Mouse (Mus musculus) CH12.LX (cell line): ENCODE measurements around the gene Fam24a. TPM values are rescaled to one million over a fixed set of nuclear protein-coding genes. Genes with fewer than 3 reads are reported as not detected.
A peak's percentile ranks its signal among the peaks of the same experiment; 100 is the strongest.

Experiments
- DNase-seq: peaks from one replicate; pipeline ENCODE4 v3.0.0-alpha.2; 2013; ENCODE audit errors: extremely low read depth
- H3K27ac ChIP-seq: 2 replicates; pipeline ENCODE4 v1.5.1; 2012; ENCODE audit warnings: low read depth, mild to moderate bottlenecking, control low read depth, moderate library complexity; ENCODE audit not compliant: insufficient read depth
- H3K27me3 ChIP-seq: replicated peaks from 2 replicates; pipeline ENCODE3; 2012; ENCODE audit warnings: inconsistent platforms
- H3K36me3 ChIP-seq, 2 experiments: replicated peaks in 1 of 2; 2 replicates each; pipeline versions ENCODE3 to v1.6.1; 2012; ENCODE audit warnings: inconsistent platforms in 1 of 2, low read length in 1 of 2, mild to moderate bottlenecking in 1 of 2, mixed read lengths in 1 of 2, moderate library complexity in 1 of 2; ENCODE audit not compliant: control insufficient read depth in 1 of 2, insufficient read depth in 1 of 2
- H3K4me1 ChIP-seq, 2 experiments: 2 replicates each; pipeline ENCODE4 v1.6.1; 2012; ENCODE audit warnings: inconsistent platforms in 1 of 2, moderate library complexity in 1 of 2; ENCODE audit not compliant: insufficient read depth in 2 of 2, control insufficient read depth in 1 of 2
- H3K4me2 ChIP-seq: 2 replicates; pipeline ENCODE4 v1.6.1; 2012; ENCODE audit warnings: low read depth, mild to moderate bottlenecking, control low read depth; ENCODE audit not compliant: poor library complexity, insufficient read depth, severe bottlenecking
- H3K4me3 ChIP-seq, 3 experiments: fragments of 150-350 bp in 1 of 3; sonication (generic) in 1 of 3; replicated peaks in 1 of 3; 2 replicates each; pipeline versions ENCODE3 to v1.5.1; 2011 to 2012; ENCODE audit warnings: low read depth in 2 of 3, low read length in 2 of 3, mild to moderate bottlenecking in 2 of 3, moderate library complexity in 2 of 3, control low read depth in 1 of 3, improper control_type of control experiment in 1 of 3, inconsistent platforms in 1 of 3, mixed read lengths in 1 of 3; ENCODE audit not compliant: poor library complexity in 1 of 3
- H3K79me2 ChIP-seq: replicated peaks from 2 replicates; pipeline ENCODE4 v1.6.1; 2012; ENCODE audit warnings: mild to moderate bottlenecking, moderate library complexity; ENCODE audit not compliant: control insufficient read depth, poor library complexity, insufficient read depth, severe bottlenecking; ENCODE audit errors: extremely low read depth
- H3K9ac ChIP-seq: 2 replicates; pipeline ENCODE4 v1.6.1; 2012; ENCODE audit warnings: low read depth, mild to moderate bottlenecking, control low read depth, moderate library complexity; ENCODE audit not compliant: insufficient read depth
- H3K9me3 ChIP-seq: replicated peaks from 2 replicates; pipeline ENCODE3; 2012; ENCODE audit warnings: low read length, inconsistent platforms, mixed read lengths
- BHLHE40 ChIP-seq: IDR thresholded peaks from 2 replicates; pipeline ENCODE4 v1.6.1; 2011; ENCODE audit warnings: mild to moderate bottlenecking, low read depth, low read length, improper control_type of control experiment
- CHD1 ChIP-seq: IDR thresholded peaks from 2 replicates; pipeline ENCODE4 v1.6.1; 2012; ENCODE audit warnings: low read depth, low read length, improper control_type of control experiment, inconsistent platforms
- CTCF ChIP-seq, 2 experiments: IDR thresholded peaks in 1 of 2; conservative IDR thresholded peaks in 1 of 2; 2 replicates each; pipeline ENCODE4 v1.5.1; 2011 to 2012; ENCODE audit warnings: low read depth in 2 of 2, low read length in 2 of 2, improper control_type of control experiment in 1 of 2, inconsistent platforms in 1 of 2, mild to moderate bottlenecking in 1 of 2, moderate library complexity in 1 of 2
- E2F4 ChIP-seq: IDR thresholded peaks from 2 replicates; pipeline ENCODE4 v1.6.1; 2011; ENCODE audit warnings: low read depth, low read length, improper control_type of control experiment; ENCODE audit not compliant: insufficient replicate concordance
- EP300 ChIP-seq: IDR thresholded peaks from 2 replicates; pipeline ENCODE4 v1.6.1; 2011; ENCODE audit warnings: low read length, improper control_type of control experiment
- ETS1 ChIP-seq: conservative IDR thresholded peaks from 2 replicates; pipeline ENCODE4 v1.6.1; 2012; ENCODE audit warnings: low read depth, mild to moderate bottlenecking, inconsistent platforms, low read length, improper control_type of control experiment, moderate library complexity
- GABPA ChIP-seq: IDR thresholded peaks from 2 replicates; pipeline ENCODE4 v1.6.1; 2012; ENCODE audit warnings: low read depth, low read length, improper control_type of control experiment, inconsistent platforms; ENCODE audit not compliant: insufficient replicate concordance
- HCFC1 ChIP-seq: IDR thresholded peaks from 2 replicates; pipeline ENCODE4 v1.6.1; 2012; ENCODE audit warnings: low read depth, mild to moderate bottlenecking, inconsistent platforms, low read length, improper control_type of control experiment
- IRF4 ChIP-seq: IDR thresholded peaks from 2 replicates; pipeline ENCODE4 v1.6.1; 2014; ENCODE audit warnings: low read depth, mild to moderate bottlenecking, inconsistent platforms, low read length, improper control_type of control experiment
- JUN ChIP-seq: IDR thresholded peaks from 2 replicates; pipeline ENCODE4 v1.6.1; 2011; ENCODE audit warnings: low read depth, mild to moderate bottlenecking, low read length, improper control_type of control experiment, moderate library complexity; ENCODE audit not compliant: insufficient read depth
- KAT2A ChIP-seq: IDR thresholded peaks from 2 replicates; pipeline ENCODE4 v1.6.1; 2012; ENCODE audit warnings: low read length, improper control_type of control experiment, inconsistent platforms; ENCODE audit not compliant: insufficient replicate concordance
- MAX ChIP-seq: IDR thresholded peaks from 2 replicates; pipeline ENCODE4 v1.6.1; 2011; ENCODE audit warnings: low read length, improper control_type of control experiment
- MXI1 ChIP-seq: IDR thresholded peaks from 2 replicates; pipeline ENCODE4 v1.6.1; 2011; ENCODE audit warnings: mild to moderate bottlenecking, low read depth, low read length, improper control_type of control experiment
- NELFE ChIP-seq: IDR thresholded peaks from 2 replicates; pipeline ENCODE4 v1.6.1; 2011; ENCODE audit warnings: low read depth, low read length, improper control_type of control experiment
- POLR2A ChIP-seq: IDR thresholded peaks from 2 replicates; pipeline ENCODE4 v1.6.1; 2011; ENCODE audit warnings: low read depth, mild to moderate bottlenecking, improper control_type of control experiment, low read length
- POLR2AphosphoS2 ChIP-seq: IDR thresholded peaks from 2 replicates; pipeline ENCODE4 v1.6.1; 2011; ENCODE audit warnings: low read depth, low read length, improper control_type of control experiment
- RCOR1 ChIP-seq: conservative IDR thresholded peaks from 2 replicates; pipeline ENCODE4 v1.6.1; 2012; ENCODE audit warnings: low read depth, mild to moderate bottlenecking, inconsistent platforms, low read length, improper control_type of control experiment
- SIN3A ChIP-seq: IDR thresholded peaks from 2 replicates; pipeline ENCODE4 v1.6.1; 2012; ENCODE audit warnings: low read length, improper control_type of control experiment, inconsistent platforms
- SMC3 ChIP-seq: IDR thresholded peaks from 2 replicates; pipeline ENCODE4 v1.6.1; 2011; ENCODE audit warnings: low read depth, low read length, improper control_type of control experiment
- TBP ChIP-seq: conservative IDR thresholded peaks from 2 replicates; pipeline ENCODE4 v1.6.1; 2011; ENCODE audit warnings: low read depth, low read length, improper control_type of control experiment
- TCF12 ChIP-seq: IDR thresholded peaks from 2 replicates; pipeline ENCODE4 v1.6.1; 2014; ENCODE audit warnings: low read depth, mild to moderate bottlenecking, inconsistent platforms, low read length, improper control_type of control experiment
- UBTF ChIP-seq: IDR thresholded peaks from 2 replicates; pipeline ENCODE4 v1.6.1; 2012; ENCODE audit warnings: low read depth, mild to moderate bottlenecking, inconsistent platforms, low read length, improper control_type of control experiment, moderate library complexity
- USF1 ChIP-seq: IDR thresholded peaks from 2 replicates; pipeline ENCODE4 v1.6.1; 2014; ENCODE audit warnings: low read depth, mild to moderate bottlenecking, inconsistent platforms, low read length, improper control_type of control experiment
- USF2 ChIP-seq: conservative IDR thresholded peaks from 2 replicates; pipeline ENCODE4 v1.6.1; 2011; ENCODE audit warnings: low read depth, low read length, improper control_type of control experiment
- ZMIZ1 ChIP-seq: IDR thresholded peaks from 2 replicates; pipeline ENCODE4 v1.6.1; 2012; ENCODE audit warnings: low read depth, mild to moderate bottlenecking, inconsistent platforms, low read length, improper control_type of control experiment
- ZNF384 ChIP-seq: IDR thresholded peaks from 2 replicates; pipeline ENCODE4 v1.6.1; 2012; ENCODE audit warnings: low read depth, low read length, improper control_type of control experiment, inconsistent platforms
- dilution Hi-C: fragments of 300-500 bp; cut with MboI; formaldehyde crosslinking; loops from 2 replicates; pipeline ENCODE4 v1.14.3; 2020; ENCODE audit warnings: low sequenced_read_pairs; ENCODE audit not compliant: extremely low pct_unique_long_range_greater_than_20kb, extremely low pct_ligation_motif_present
- in situ Hi-C: fragments of 300-500 bp; cut with MboI; formaldehyde crosslinking; loops from 3 replicates; pipeline ENCODE4 v1.14.3; 2019; ENCODE audit warnings: low sequenced_read_pairs, low pct_ligation_motif_present, low pct_unique_long_range_greater_than_20kb, mixed read lengths
- polyA plus RNA-seq: library from polyadenylated mRNA; unstranded; fragments of >175 nt; gene quantifications from 2 replicates; pipeline ENCODE4 v1.2.1, GENCODE M21; 2012; ENCODE audit warnings: low read depth; ENCODE audit not compliant: insufficient read length
- total RNA-seq, 2 experiments: library from RNA; depleted of rRNA; stranded (reverse); fragments of 300-350 nt in 1 of 2; fragments of >200 nt in 1 of 2; gene quantifications; 2 replicates each; pipeline ENCODE4 v1.2.3; 2012 to 2014

The Fam24a gene
- total and polyA plus RNA-seq, 3 experiments, result 0.36 TPM; not detected in 2

GRCm38 (mm10) chr7:131362615-131363300 lies 29.1 kb downstream of the Fam24a start, which contains the start of gene 2310057M21Rik (continued):
- peak; percentile 89 for TF ChIP-seq TCF12
- TF ChIP-seq MXI1, result no peak; the same call in none of the 2 replicates
- peak; percentile 72 for TF ChIP-seq BHLHE40
- no peak for TF ChIP-seq SMC3
- TF ChIP-seq HCFC1, result peak; percentile 88
- TF ChIP-seq ETS1, result no peak
- no peak for TF ChIP-seq JUN

DNA sequence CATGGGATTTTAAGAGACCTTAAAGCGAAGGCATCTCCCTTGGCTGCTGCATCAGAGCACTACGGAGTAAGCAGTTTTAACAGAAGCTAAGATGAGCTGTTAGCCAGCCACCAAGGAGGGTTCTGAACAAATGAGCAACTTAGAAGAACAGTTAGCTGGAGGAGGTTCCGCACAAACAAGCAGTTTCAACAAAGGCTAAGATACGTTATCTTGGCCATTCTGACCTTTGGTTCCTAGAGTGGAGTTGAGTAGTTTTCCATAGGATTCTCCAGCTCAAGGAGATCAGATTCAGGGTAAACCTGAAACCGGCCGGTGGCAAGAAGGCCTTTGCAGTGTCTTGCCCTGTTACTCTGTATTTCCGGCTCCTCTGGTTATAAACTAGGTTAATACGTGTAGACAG lies 30.5 kb downstream of the Fam24a start:
- Histone ChIP-seq H3K4me1 (peaks cover 3 to 12% of the 10 kb centered on the region in 2 experiments), H3K79me2 (peaks cover 10% of the 10 kb centered on the region)
- dilution Hi-C loops, result no loop called here
- no peak for TF ChIP-seq ZMIZ1
- TF ChIP-seq BHLHE40, result no peak
- no peak for TF ChIP-seq MAX
- TF ChIP-seq, all 38 proteins: peak for 0
- Histone ChIP-seq H3K4me3 (no peak overlapping the region), H3K9me3 (no peaks in the 10 kb centered on the region), H3K27ac (no peak overlapping the region), H3K9ac (no peak overlapping the region), H3K36me3 (peaks cover 0 to 6% of the 10 kb centered on the region in 2 experiments), H3K27me3 (peaks cover 7% of the 10 kb centered on the region), H3K4me2 (no peak overlapping the region)
- in situ Hi-C loops, result no loop called here
- DNase-seq, result no peak

- peaks cover 0 to 16% of the 10 kb centered on the region in 2 experiments for H3K36me3 ChIP-seq
- peak within 1 kb of the TSS; percentile 34; the same call in 1 of the 2 replicates for H3K27ac ChIP-seq
- peaks cover 7% of the 10 kb centered on the region for H3K27me3 ChIP-seq
- DNase-seq, result peak; percentile 83
- peak within 1 kb of the TSS; percentile 70 for H3K9ac ChIP-seq
- in situ Hi-C loops (no loop called here), dilution Hi-C loops (no loop called here)
- H3K4me3 ChIP-seq, result peak within 1 kb of the TSS; percentile 61 to 88 (median 79)
- H3K79me2 ChIP-seq, result no peaks in the 10 kb centered on the region
- H3K9me3 ChIP-seq, result no peaks in the 10 kb centered on the region
- H3K4me1 ChIP-seq, result peaks cover 2 to 15% of the 10 kb centered on the region in 2 experiments; a peak in 3 of 4 replicates
- H3K4me2 ChIP-seq, result peak within 1 kb of the TSS; percentile 55
- no peak for TF ChIP-seq E2F4
- no peak for TF ChIP-seq RCOR1
- no peak for TF ChIP-seq EP300
- peak; percentile 90 for TF ChIP-seq UBTF
- no peak; the same call in 1 of the 2 replicates for TF ChIP-seq POLR2AphosphoS2
- no peak for TF ChIP-seq SIN3A
- TF ChIP-seq ZNF384, result no peak
- TF ChIP-seq ETS1, result no peak
- no peak for TF ChIP-seq CHD1
- no peak for TF ChIP-seq KAT2A
- no peak for TF ChIP-seq USF1
- peak; percentile 79; the same call in 1 of the 2 replicates for TF ChIP-seq TCF12
- TF ChIP-seq GABPA, result no peak
- TF ChIP-seq ZMIZ1, result peak; percentile 67; the same call in 1 of the 2 replicates
- TF ChIP-seq JUN, result no peak
- no peak for TF ChIP-seq IRF4
- TF ChIP-seq BHLHE40, result peak; percentile 46; the same call in 1 of the 2 replicates
- TF ChIP-seq CTCF (conservative IDR thresholded peaks at IDR 0.05 in 1 of 2, IDR thresholded peaks at IDR 0.05 in 1 of 2; ENCODE audit: low read depth in 2 of 2, low read length in 2 of 2), result peak; percentile 19 to 80; a peak in 2 of 4 replicates
- TF ChIP-seq USF2, result no peak
- TF ChIP-seq NELFE, result peak; percentile 92
- TF ChIP-seq SMC3, result peak; percentile 58
- TF ChIP-seq POLR2A, result peak; percentile 95
- TF ChIP-seq TBP, result peak; percentile 54; the same call in 1 of the 2 replicates
- no peak for TF ChIP-seq MAX
Measured at GRCm38 (mm10) chr7:131370648-131371469, 37.2 kb downstream of the Fam24a start, which contains the start of gene Pstk. Gene Pstk, plus strand, starts transcription at chr7:131371141.
